Mouse (Mus musculus): Measurements from ENCODE around the gene Lpcat1. TPM values are rescaled to one million over a fixed set of nuclear protein-coding genes. Genes with fewer than 3 reads are reported as not detected.

Gene Lpcat1
- total RNA-seq, 1 experiment: 105 TPM

- H3K27ac ChIP-seq (ENCODE audit: insufficient read depth, low read depth, low read length, poor library complexity, severe bottlenecking): no peak overlapping the region
- TF ChIP-seq MAFK (IDR thresholded peaks at IDR 0.05; ENCODE audit: insufficient read depth, low read depth, low read length) (no peak), HCFC1 (IDR thresholded peaks at IDR 0.05; ENCODE audit: borderline replicate concordance, insufficient read depth, low read length) (no peak), ZNF384 (IDR thresholded peaks at IDR 0.05; ENCODE audit: low read depth, low read length) (no peak), CHD2 (IDR thresholded peaks at IDR 0.05; ENCODE audit: low read depth, low read length) (no peak)
- no peaks in the 10 kb centered on the region for H3K36me3 ChIP-seq (ENCODE audit: control insufficient read depth, insufficient read depth, low read length, poor library complexity, severe bottlenecking)
- H3K9me3 ChIP-seq (ENCODE audit: control insufficient read depth, insufficient read depth, low read depth, low read length): no peaks in the 10 kb centered on the region
- in situ Hi-C loops (cut with MboI; ENCODE audit: low sequenced_read_pairs in 2 of 2, unreplicated experiment in 2 of 2): loop anchor here in 1 of 2 experiments (10.0 kb wide), 1 partner anchor 75 kb away; no protein-coding TSS in a partner anchor
- H3K9ac ChIP-seq (ENCODE audit: insufficient read depth, low read depth, low read length, poor library complexity, severe bottlenecking): no peak overlapping the region
- no peak for DNase-seq (ENCODE audit: low read depth, low spot score)
- H3K4me3 ChIP-seq (ENCODE audit: insufficient read depth in 1 of 2, low read depth in 1 of 2, low read length in 2 of 2, poor library complexity in 1 of 2, severe bottlenecking in 1 of 2): no peak overlapping the region
- peaks cover 0 to 5% of the 10 kb centered on the region in 2 experiments; a peak in 2 of 4 replicates for H3K4me1 ChIP-seq (ENCODE audit: control insufficient read depth in 2 of 2, insufficient read depth in 2 of 2, low read length in 2 of 2, poor library complexity in 1 of 2)
Measured at GRCm38 (mm10) chr13:73429605-73430321, 37.2 kb upstream of the Lpcat1 start.

GRCm38 (mm10) chr13:73432466-73433149 is 34.4 kb upstream of the Lpcat1 start:
- no peak overlapping the region for H3K27ac ChIP-seq (ENCODE audit: insufficient read depth, low read depth, low read length, poor library complexity, severe bottlenecking)
- H3K9ac ChIP-seq (ENCODE audit: insufficient read depth, low read depth, low read length, poor library complexity, severe bottlenecking): no peak overlapping the region
- H3K4me1 ChIP-seq (ENCODE audit: control insufficient read depth in 2 of 2, insufficient read depth in 2 of 2, low read length in 2 of 2, poor library complexity in 1 of 2): peaks cover 0 to 5% of the 10 kb centered on the region in 2 experiments; a peak in 2 of 4 replicates
- TF ChIP-seq ZNF384 (IDR thresholded peaks at IDR 0.05; ENCODE audit: low read depth, low read length): no peak
- no peak for TF ChIP-seq ZC3H11A (IDR thresholded peaks at IDR 0.05; ENCODE audit: borderline replicate concordance, low read depth, low read length)
- no peak for TF ChIP-seq MAFK (IDR thresholded peaks at IDR 0.05; ENCODE audit: insufficient read depth, low read depth, low read length)
- TF ChIP-seq HCFC1 (IDR thresholded peaks at IDR 0.05; ENCODE audit: borderline replicate concordance, insufficient read depth, low read length): no peak
- no peak for TF ChIP-seq CHD2 (IDR thresholded peaks at IDR 0.05; ENCODE audit: low read depth, low read length)
- no peaks in the 10 kb centered on the region for H3K36me3 ChIP-seq (ENCODE audit: control insufficient read depth, insufficient read depth, low read length, poor library complexity, severe bottlenecking)
- DNase-seq (ENCODE audit: low read depth, low spot score): no peak
- in situ Hi-C loops (cut with MboI; ENCODE audit: low sequenced_read_pairs in 2 of 2, unreplicated experiment in 2 of 2): no loop called here
- H3K9me3 ChIP-seq (ENCODE audit: control insufficient read depth, insufficient read depth, low read depth, low read length): no peaks in the 10 kb centered on the region
- no peak overlapping the region for H3K4me3 ChIP-seq (ENCODE audit: insufficient read depth in 1 of 2, low read depth in 1 of 2, low read length in 2 of 2, poor library complexity in 1 of 2, severe bottlenecking in 1 of 2)

- no peak overlapping the region for H3K9ac ChIP-seq (ENCODE audit: insufficient read depth, low read depth, low read length, poor library complexity, severe bottlenecking)
- H3K9me3 ChIP-seq (ENCODE audit: control insufficient read depth, insufficient read depth, low read depth, low read length): no peaks in the 10 kb centered on the region
- H3K4me1 ChIP-seq (ENCODE audit: control insufficient read depth in 2 of 2, insufficient read depth in 2 of 2, low read length in 2 of 2, poor library complexity in 1 of 2): peaks cover 0 to 5% of the 10 kb centered on the region in 2 experiments; a peak in 2 of 4 replicates
- no peak overlapping the region for H3K4me3 ChIP-seq (ENCODE audit: insufficient read depth in 1 of 2, low read depth in 1 of 2, low read length in 2 of 2, poor library complexity in 1 of 2, severe bottlenecking in 1 of 2)
- DNase-seq (ENCODE audit: low read depth, low spot score): no peak
- H3K27ac ChIP-seq (ENCODE audit: insufficient read depth, low read depth, low read length, poor library complexity, severe bottlenecking): no peak overlapping the region
- TF ChIP-seq HCFC1 (IDR thresholded peaks at IDR 0.05; ENCODE audit: borderline replicate concordance, insufficient read depth, low read length) (no peak), ZNF384 (IDR thresholded peaks at IDR 0.05; ENCODE audit: low read depth, low read length) (no peak), ZC3H11A (IDR thresholded peaks at IDR 0.05; ENCODE audit: borderline replicate concordance, low read depth, low read length) (no peak), MAFK (IDR thresholded peaks at IDR 0.05; ENCODE audit: insufficient read depth, low read depth, low read length) (no peak), CHD2 (IDR thresholded peaks at IDR 0.05; ENCODE audit: low read depth, low read length) (no peak)
- H3K36me3 ChIP-seq (ENCODE audit: control insufficient read depth, insufficient read depth, low read length, poor library complexity, severe bottlenecking): no peaks in the 10 kb centered on the region
- in situ Hi-C loops (cut with MboI; ENCODE audit: low sequenced_read_pairs in 2 of 2, unreplicated experiment in 2 of 2): no loop called here
Measured at GRCm38 (mm10) chr13:73433681-73434535, 33.1 kb upstream of the Lpcat1 start.

GRCm38 (mm10) chr13:73434687-73435086 is 32.3 kb upstream of the Lpcat1 start:
- Histone ChIP-seq H3K9ac (ENCODE audit: insufficient read depth, low read depth, low read length, poor library complexity, severe bottlenecking) (no peak overlapping the region), H3K4me1 (ENCODE audit: control insufficient read depth in 2 of 2, insufficient read depth in 2 of 2, low read length in 2 of 2, poor library complexity in 1 of 2) (peaks cover 0 to 5% of the 10 kb centered on the region in 2 experiments; a peak in 2 of 4 replicates), H3K9me3 (ENCODE audit: control insufficient read depth, insufficient read depth, low read depth, low read length) (no peaks in the 10 kb centered on the region), H3K4me3 (ENCODE audit: insufficient read depth in 1 of 2, low read depth in 1 of 2, low read length in 2 of 2, poor library complexity in 1 of 2, severe bottlenecking in 1 of 2) (no peak overlapping the region), H3K27ac (ENCODE audit: insufficient read depth, low read depth, low read length, poor library complexity, severe bottlenecking) (no peak overlapping the region), H3K36me3 (ENCODE audit: control insufficient read depth, insufficient read depth, low read length, poor library complexity, severe bottlenecking) (no peaks in the 10 kb centered on the region)
- DNase-seq (ENCODE audit: low read depth, low spot score): no peak
- in situ Hi-C loops (cut with MboI; ENCODE audit: low sequenced_read_pairs in 2 of 2, unreplicated experiment in 2 of 2): no loop called here
- TF ChIP-seq ZC3H11A (IDR thresholded peaks at IDR 0.05; ENCODE audit: borderline replicate concordance, low read depth, low read length) (no peak), MAFK (IDR thresholded peaks at IDR 0.05; ENCODE audit: insufficient read depth, low read depth, low read length) (no peak), HCFC1 (IDR thresholded peaks at IDR 0.05; ENCODE audit: borderline replicate concordance, insufficient read depth, low read length) (no peak), ZNF384 (IDR thresholded peaks at IDR 0.05; ENCODE audit: low read depth, low read length) (no peak), CHD2 (IDR thresholded peaks at IDR 0.05; ENCODE audit: low read depth, low read length) (no peak)

Data from ES-E14 (cell line).